Mouse (Mus musculus): ENCODE measurements around the gene Rsg1.

Gene Rsg1

GRCm38 (mm10) chr4:141212892-141213291 lies 864 bp upstream of the Rsg1 start:
- no peak for DNase-seq (ENCODE audit: low spot score in 2 of 2)

GRCm38 (mm10) chr4:141213342-141213741 lies 414 bp upstream of the Rsg1 start:
- no peak for DNase-seq (ENCODE audit: low spot score in 2 of 2)

GRCm38 (mm10) chr4:141214337-141214851 lies 638 bp downstream of the Rsg1 start:
- no peak for DNase-seq (ENCODE audit: low spot score in 2 of 2)

- DNase-seq (ENCODE audit: low spot score in 2 of 2): no peak
Measured at GRCm38 (mm10) chr4:141219583-141220213, 5.9 kb downstream of the Rsg1 start.

- DNase-seq (ENCODE audit: low spot score in 2 of 2): no peak
Measured at GRCm38 (mm10) chr4:141221848-141222247, 8.1 kb downstream of the Rsg1 start.

GRCm38 (mm10) chr4:141222752-141223151 lies 9.0 kb downstream of the Rsg1 start:
- DNase-seq (ENCODE audit: low spot score in 2 of 2): no peak

- no peak for DNase-seq (ENCODE audit: low spot score in 2 of 2)
Measured at GRCm38 (mm10) chr4:141228687-141229086, 14.9 kb downstream of the Rsg1 start.

GRCm38 (mm10) chr4:141233196-141233595 lies 19.4 kb downstream of the Rsg1 start:
- DNase-seq (ENCODE audit: low spot score in 2 of 2): no peak

- DNase-seq (ENCODE audit: low spot score in 2 of 2): no peak
Measured at GRCm38 (mm10) chr4:141235537-141236111, 21.9 kb downstream of the Rsg1 start.

GRCm38 (mm10) chr4:141236856-141237255 lies 23.1 kb downstream of the Rsg1 start:
- no peak for DNase-seq (ENCODE audit: low spot score in 2 of 2)

- DNase-seq (ENCODE audit: low spot score in 2 of 2): no peak
Measured at GRCm38 (mm10) chr4:141238492-141239387, 25.0 kb downstream of the Rsg1 start.

- peak; percentile 34 to 47 for DNase-seq (ENCODE audit: low spot score in 2 of 2)
Measured at GRCm38 (mm10) chr4:141239388-141240125, 25.8 kb downstream of the Rsg1 start, which contains the start of gene Arhgef19. Arhgef19 (plus strand) TSS chr4:141239499.

GRCm38 (mm10) chr4:141240617-141241016 lies 26.9 kb downstream of the Rsg1 start:
- no peak for DNase-seq (ENCODE audit: low spot score in 2 of 2)

GRCm38 (mm10) chr4:141241861-141242260 lies 28.1 kb downstream of the Rsg1 start:
- DNase-seq (ENCODE audit: low spot score in 2 of 2): no peak

GRCm38 (mm10) chr4:141242651-141243241 lies 29.0 kb downstream of the Rsg1 start:
- DNase-seq (ENCODE audit: low spot score in 2 of 2): peak in 1 of 2 experiments; percentile 34

GRCm38 (mm10) chr4:141243636-141244035 lies 29.9 kb downstream of the Rsg1 start:
- no peak for DNase-seq (ENCODE audit: low spot score in 2 of 2)

GRCm38 (mm10) chr4:141244401-141244800 lies 30.6 kb downstream of the Rsg1 start:
- DNase-seq (ENCODE audit: low spot score in 2 of 2): no peak

GRCm38 (mm10) chr4:141244931-141245425 lies 31.2 kb downstream of the Rsg1 start:
- DNase-seq (ENCODE audit: low spot score in 2 of 2): peak; percentile 59 to 74

GRCm38 (mm10) chr4:141246089-141246997 lies 32.6 kb downstream of the Rsg1 start:
- no peak for DNase-seq (ENCODE audit: low spot score in 2 of 2)

- no peak for DNase-seq (ENCODE audit: low spot score in 2 of 2)
Measured at GRCm38 (mm10) chr4:141246998-141247350, 33.2 kb downstream of the Rsg1 start.

Measured in frontal cortex, postnatal 36 days (tissue).